Mouse (Mus musculus): ENCODE data around the gene Sys1.

GRCm38 (mm10) chr2:164419489-164419888 is 37.3 kb upstream of the Sys1 start:
- no peak for TF ChIP-seq CTCF (IDR thresholded peaks at IDR 0.05; ENCODE audit: extremely low read depth, insufficient read depth, insufficient read length, insufficient replicate concordance)
- TF ChIP-seq POLR2A (IDR thresholded peaks at IDR 0.05; ENCODE audit: low read depth, low read length): no peak

Data from spleen, adult 2 months (tissue).